Mouse (Mus musculus) stomach, embryonic 16.5 days (tissue): Measurements from ENCODE around the gene Ift81. TPM values are rescaled to one million over a fixed set of nuclear protein-coding genes. Genes with fewer than 3 reads are reported as not detected.

Experiments
- ATAC-seq: fragments of 200-750 bp; cut with Nextera tagmentation; 2 replicates; pipeline ENCODE4 v1.8.0; 2017; ENCODE audit warnings: moderate number of reproducible peaks, moderate TSS enrichment; ENCODE audit not compliant: insufficient read depth, low FRiP score
- H3K27ac ChIP-seq: fragments of 300-500 bp; sonication (generic); 2 replicates; pipeline ENCODE4 v1.5.1; 2014; ENCODE audit warnings: low read length
- H3K27me3 ChIP-seq: fragments of 300-500 bp; sonication (generic); 2 replicates; pipeline ENCODE4 v1.6.1; 2014; ENCODE audit warnings: low read length, control low read depth, mixed read lengths; ENCODE audit not compliant: control insufficient read depth, insufficient read depth
- H3K36me3 ChIP-seq: fragments of 300-500 bp; sonication (generic); 2 replicates; pipeline ENCODE4 v1.6.1; 2014; ENCODE audit warnings: low read length; ENCODE audit not compliant: control insufficient read depth, insufficient read depth
- H3K4me1 ChIP-seq: fragments of 300-500 bp; sonication (generic); 2 replicates; pipeline ENCODE4 v1.6.1; 2014; ENCODE audit warnings: low read length, control low read depth, mixed read lengths; ENCODE audit not compliant: control insufficient read depth, insufficient read depth
- H3K4me2 ChIP-seq: fragments of 300-500 bp; sonication (generic); 2 replicates; pipeline ENCODE4 v1.6.1; 2014; ENCODE audit warnings: low read depth, low read length, mixed read lengths
- H3K4me3 ChIP-seq: fragments of 300-500 bp; sonication (generic); replicated peaks from 2 replicates; pipeline ENCODE4 v1.5.1; 2014; ENCODE audit warnings: mild to moderate bottlenecking, low read length
- H3K9ac ChIP-seq: fragments of 300-500 bp; sonication (generic); 2 replicates; pipeline ENCODE4 v1.6.1; 2014; ENCODE audit warnings: low read length
- H3K9me3 ChIP-seq: fragments of 300-500 bp; sonication (generic); replicated peaks from 2 replicates; pipeline ENCODE4 v1.6.1; 2016; ENCODE audit warnings: low read length, control low read depth; ENCODE audit not compliant: control insufficient read depth
- WGBS: fragments of 180-500 bp; shearing (Covaris S2); extraction: QIAGEN DNeasy Blood & Tissue Kit; methylation state at CpG from one replicate; pipeline ENCODE4 v1.1.7; 2014; 5-methylcytosine and 5-hydroxymethylcytosine counted together
- polyA plus RNA-seq: library from polyadenylated mRNA; unstranded; fragments of >200 nt; fragmentation: Nextera tagmentation; extraction: Ambion mirVana; gene quantifications from 2 replicates; pipeline ENCODE4 v1.2.1, GENCODE M21; 2015

Gene Ift81
- polyA plus RNA-seq, 1 experiment from 2014 or later: 36.0 TPM

DNA sequence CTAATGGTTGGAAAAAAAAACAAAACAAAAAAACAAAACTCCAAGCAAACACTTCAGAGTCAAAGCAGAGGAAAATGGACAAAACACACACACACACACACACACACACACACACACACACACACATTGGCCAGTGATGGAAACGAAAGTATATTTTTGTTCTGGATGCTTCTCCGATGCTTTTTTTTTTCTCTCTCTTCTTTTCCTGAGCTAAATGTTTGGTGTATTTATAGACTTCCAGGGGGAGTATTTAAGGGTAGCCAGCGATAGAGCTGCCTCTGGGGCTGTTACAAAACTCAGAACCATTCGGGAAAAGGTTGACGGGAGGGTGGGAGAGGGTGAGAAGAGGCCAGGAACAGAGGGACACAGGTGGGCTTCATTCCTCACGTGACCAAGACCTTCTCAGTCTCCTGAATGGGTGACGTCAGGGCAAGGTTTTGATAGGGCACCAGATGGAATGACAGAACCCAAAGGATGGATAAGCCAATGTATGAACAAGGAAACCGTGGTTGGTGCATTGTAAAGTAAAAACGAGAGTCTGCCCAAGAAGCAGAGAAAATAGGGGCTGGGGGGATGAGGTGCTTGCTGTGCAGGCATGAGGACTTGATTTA lies 5.5 kb upstream of the Ift81 start:
- H3K4me3 ChIP-seq: no peak overlapping the region
- H3K4me1 ChIP-seq: peaks cover 9% of the 10 kb centered on the region
- H3K9ac ChIP-seq: no peak overlapping the region
- H3K4me2 ChIP-seq: no peak overlapping the region
- no peaks in the 10 kb centered on the region for H3K27me3 ChIP-seq
- H3K9me3 ChIP-seq: no peaks in the 10 kb centered on the region
- 68% methylated on average over 9 of the region's 9 CpGs for WGBS
- no peak for ATAC-seq
- H3K36me3 ChIP-seq: no peaks in the 10 kb centered on the region
- H3K27ac ChIP-seq: 0 out of 2 replicates have a peak overlapping the region, but pooled peaks have one; percentile 10

DNA sequence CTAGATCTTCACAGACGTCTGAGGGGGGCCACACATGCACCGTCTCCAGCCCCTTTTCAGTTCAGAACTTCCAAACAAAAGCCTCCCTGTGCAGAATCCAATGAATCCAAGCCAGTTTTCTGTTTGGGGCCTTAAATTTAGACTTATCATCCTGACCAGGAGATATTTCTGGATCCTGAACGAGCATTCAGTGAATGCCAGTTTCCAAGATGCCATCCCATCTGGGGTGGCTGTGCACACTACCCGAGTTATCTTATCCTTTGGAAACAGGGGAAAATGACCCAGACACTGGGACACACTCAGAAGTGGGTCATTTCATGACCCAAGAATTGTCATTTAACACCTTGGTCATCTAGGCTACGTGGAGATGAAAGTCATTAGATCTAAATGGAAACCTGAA lies 3.4 kb upstream of the Ift81 start:
- Histone ChIP-seq H3K27me3 (no peaks in the 10 kb centered on the region), H3K9ac (no peak overlapping the region)
- whole genome bisulfite sequencing: 67% methylated on average over 5 of the region's 5 CpGs

DNA sequence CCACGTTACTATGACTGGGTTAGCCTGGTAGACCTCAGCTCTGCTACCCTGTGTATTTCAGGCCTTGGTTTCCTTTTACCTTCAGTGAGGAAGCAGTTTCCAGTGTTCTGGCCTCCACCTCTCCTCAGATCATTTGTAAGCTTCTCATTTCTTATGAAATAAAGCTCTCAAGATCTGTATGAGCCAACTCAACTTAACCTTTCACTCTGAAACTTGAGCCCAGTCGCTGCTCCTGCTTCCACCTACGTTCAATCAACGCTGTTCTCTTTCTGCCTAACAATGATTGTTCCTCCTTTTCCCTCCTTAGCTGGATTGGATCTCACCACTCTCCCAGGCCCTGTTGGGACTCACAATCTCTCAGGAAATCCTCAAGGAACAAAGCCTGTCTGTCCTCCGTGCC lies 2.7 kb downstream of the Ift81 start:
- peaks cover 6% of the 10 kb centered on the region; the same call in 1 of the 2 replicates for H3K36me3 ChIP-seq
- no peak for ATAC-seq
- H3K4me1 ChIP-seq: peaks cover 8% of the 10 kb centered on the region; the same call in 1 of the 2 replicates
- H3K4me3 ChIP-seq: no peak overlapping the region
- no peaks in the 10 kb centered on the region for H3K27me3 ChIP-seq
- peak overlapping the region; percentile 25; the same call in 1 of the 2 replicates for H3K27ac ChIP-seq
- no peak overlapping the region for H3K9ac ChIP-seq
- no peak overlapping the region for H3K4me2 ChIP-seq
- 64% methylated on average over 5 of the region's 5 CpGs for WGBS
- no peaks in the 10 kb centered on the region for H3K9me3 ChIP-seq

More for the DNA sequence above, 3.4 kb upstream of the Ift81 start:
- Histone ChIP-seq H3K4me3 (no peak overlapping the region), H3K4me1 (peaks cover 16% of the 10 kb centered on the region), H3K4me2 (no peak overlapping the region), H3K36me3 (no peaks in the 10 kb centered on the region), H3K9me3 (no peaks in the 10 kb centered on the region), H3K27ac (no peak overlapping the region)
- no peak for ATAC-seq

DNA sequence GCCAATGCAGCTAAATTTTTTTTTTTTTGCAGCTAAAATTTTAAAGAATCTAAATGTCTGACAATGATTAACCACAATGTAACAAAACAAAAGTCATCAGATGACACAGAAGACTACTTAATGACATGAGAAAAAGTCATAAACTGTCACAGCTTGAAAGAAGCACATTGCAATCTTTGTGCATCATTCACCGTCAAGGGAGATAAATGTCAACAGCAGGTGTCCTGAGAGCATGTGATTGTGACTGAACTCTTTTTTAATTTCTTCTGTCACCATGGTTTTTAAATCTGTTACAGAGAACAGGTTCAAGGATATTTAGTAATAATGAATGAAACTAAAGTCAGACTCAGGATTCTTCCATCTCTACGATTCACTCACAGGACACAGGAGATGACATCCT lies 9.4 kb downstream of the Ift81 start:
- WGBS: 89% methylated on average over 2 of the region's 2 CpGs
- Histone ChIP-seq H3K4me2 (no peak overlapping the region), H3K27me3 (no peaks in the 10 kb centered on the region), H3K9ac (no peak overlapping the region), H3K27ac (no peak overlapping the region), H3K36me3 (peaks cover 12% of the 10 kb centered on the region; the same call in 1 of the 2 replicates), H3K4me1 (no peaks in the 10 kb centered on the region), H3K9me3 (no peaks in the 10 kb centered on the region), H3K4me3 (no peak overlapping the region)
- ATAC-seq: no peak

DNA sequence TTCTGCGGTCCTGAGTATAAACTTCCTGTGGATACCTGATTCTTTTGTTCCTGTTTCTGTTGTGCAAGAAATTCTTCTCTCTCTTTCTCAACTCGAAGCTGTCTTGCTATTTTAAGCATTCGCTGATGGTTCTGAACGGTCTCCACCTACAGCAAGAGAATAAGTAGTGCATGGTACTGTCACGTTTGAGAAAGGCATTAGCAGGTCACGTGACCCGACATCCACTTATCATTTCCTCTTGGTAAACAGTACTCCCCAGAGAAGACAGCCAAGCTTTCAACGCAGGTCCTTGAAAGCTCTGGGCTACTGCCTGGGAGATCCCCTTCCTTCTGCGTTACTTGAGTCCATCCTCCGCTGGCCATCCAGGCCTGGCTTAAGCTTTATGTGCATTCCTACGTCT lies 12.1 kb downstream of the Ift81 start:
- 32% methylated on average over 11 of the region's 11 CpGs for WGBS
- no peaks in the 10 kb centered on the region for H3K4me1 ChIP-seq
- H3K27ac ChIP-seq: peak overlapping the region; percentile 28
- no peaks in the 10 kb centered on the region for H3K9me3 ChIP-seq
- H3K27me3 ChIP-seq: no peaks in the 10 kb centered on the region
- H3K36me3 ChIP-seq: peaks cover 11% of the 10 kb centered on the region
- no peak overlapping the region for H3K4me2 ChIP-seq
- ATAC-seq: peak; percentile 75; the same call in 1 of the 2 replicates
- no peak overlapping the region for H3K9ac ChIP-seq
- no peak overlapping the region for H3K4me3 ChIP-seq

- Histone ChIP-seq H3K9me3 (no peaks in the 10 kb centered on the region), H3K27me3 (no peaks in the 10 kb centered on the region), H3K27ac (no peak overlapping the region), H3K9ac (no peak overlapping the region), H3K4me2 (no peak overlapping the region), H3K36me3 (peaks cover 22% of the 10 kb centered on the region), H3K4me1 (no peaks in the 10 kb centered on the region), H3K4me3 (no peak overlapping the region)
- no peak for ATAC-seq
- WGBS: 64% methylated on average over 4 of the region's 4 CpGs
Measured at GRCm38 (mm10) chr5:122595470-122595869, 18.8 kb downstream of the Ift81 start.

- Histone ChIP-seq H3K9me3 (no peaks in the 10 kb centered on the region), H3K9ac (no peak overlapping the region), H3K4me2 (no peak overlapping the region), H3K27ac (no peak overlapping the region), H3K4me1 (no peaks in the 10 kb centered on the region), H3K36me3 (peaks cover 13% of the 10 kb centered on the region; the same call in 1 of the 2 replicates), H3K27me3 (no peaks in the 10 kb centered on the region), H3K4me3 (no peak overlapping the region)
- 82% methylated on average over 4 of the region's 4 CpGs for WGBS
- ATAC-seq: no peak
Measured at GRCm38 (mm10) chr5:122589891-122590290, 24.4 kb downstream of the Ift81 start.

GRCm38 (mm10) chr5:122585546-122585945 lies 28.8 kb downstream of the Ift81 start:
- Histone ChIP-seq H3K9me3 (no peaks in the 10 kb centered on the region), H3K4me1 (no peaks in the 10 kb centered on the region), H3K9ac (no peak overlapping the region), H3K4me2 (no peak overlapping the region), H3K27me3 (no peaks in the 10 kb centered on the region), H3K27ac (no peak overlapping the region), H3K36me3 (peaks cover 5% of the 10 kb centered on the region), H3K4me3 (no peak overlapping the region)
- no peak for ATAC-seq
- WGBS: 86% methylated on average over 9 of the region's 9 CpGs

GRCm38 (mm10) chr5:122584093-122584492 lies 30.2 kb downstream of the Ift81 start:
- Histone ChIP-seq H3K4me3 (no peak overlapping the region), H3K9me3 (no peaks in the 10 kb centered on the region), H3K9ac (no peak overlapping the region), H3K27ac (no peak overlapping the region), H3K36me3 (peaks cover 17% of the 10 kb centered on the region), H3K27me3 (no peaks in the 10 kb centered on the region), H3K4me2 (no peak overlapping the region), H3K4me1 (no peaks in the 10 kb centered on the region)
- ATAC-seq: 0 out of 2 replicates have a peak, but pooled peaks have one; percentile 33
- 57% methylated on average over 5 of the region's 5 CpGs for WGBS
